Mouse (Mus musculus): ENCODE results near the gene Synrg. TPM values are rescaled to one million over a fixed set of nuclear protein-coding genes. Genes with fewer than 3 reads are reported as not detected.

The Synrg gene
- total RNA-seq, 2 experiments from 2014 or later = 40.4 to 40.6 TPM

DNA sequence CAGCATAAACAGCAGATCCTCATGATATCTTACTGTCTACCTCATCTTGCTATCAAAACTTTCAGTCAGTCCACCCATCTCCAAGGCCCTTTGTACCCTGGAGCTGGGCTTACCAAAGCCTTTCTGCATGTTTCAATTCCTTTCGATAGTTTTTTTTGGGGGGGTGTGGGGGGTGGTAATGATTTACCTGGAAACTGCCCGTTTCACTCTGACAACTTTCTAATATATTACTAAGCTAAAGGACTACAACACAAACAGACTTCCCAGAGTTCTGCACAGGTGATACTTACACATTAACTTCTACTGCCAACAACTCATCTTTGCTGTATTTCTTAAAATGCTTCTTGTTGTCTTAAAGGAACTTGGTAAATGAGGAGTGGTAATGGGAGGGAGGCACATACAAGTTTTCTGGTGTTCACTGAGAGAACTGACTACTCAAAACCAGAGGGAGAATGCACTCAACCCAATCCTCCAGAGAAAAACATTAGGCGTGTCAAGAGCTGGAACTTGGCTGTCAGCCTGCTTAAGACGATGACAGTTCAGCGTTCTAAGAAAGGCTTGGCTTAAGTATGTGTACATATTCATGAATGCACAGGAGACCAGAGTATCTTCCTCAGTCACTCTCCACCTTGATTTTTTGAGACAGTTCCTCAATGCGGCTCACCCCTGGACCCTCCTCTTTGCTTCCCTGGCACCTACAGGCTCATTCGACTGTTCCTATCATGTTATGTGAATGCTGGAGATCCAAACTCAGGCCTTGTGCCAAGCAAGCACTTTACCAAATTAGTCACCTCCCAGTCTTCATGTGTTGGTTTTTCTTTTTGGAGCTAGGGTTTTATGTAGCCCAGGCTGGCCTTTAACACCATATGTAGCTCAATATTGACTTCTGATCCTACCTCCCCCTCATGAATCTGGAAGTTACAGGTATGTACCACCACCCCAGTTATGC lies 109.9 kb downstream of the Synrg start:
- peak; percentile 52 for DNase-seq (ENCODE audit: low spot score)

DNA sequence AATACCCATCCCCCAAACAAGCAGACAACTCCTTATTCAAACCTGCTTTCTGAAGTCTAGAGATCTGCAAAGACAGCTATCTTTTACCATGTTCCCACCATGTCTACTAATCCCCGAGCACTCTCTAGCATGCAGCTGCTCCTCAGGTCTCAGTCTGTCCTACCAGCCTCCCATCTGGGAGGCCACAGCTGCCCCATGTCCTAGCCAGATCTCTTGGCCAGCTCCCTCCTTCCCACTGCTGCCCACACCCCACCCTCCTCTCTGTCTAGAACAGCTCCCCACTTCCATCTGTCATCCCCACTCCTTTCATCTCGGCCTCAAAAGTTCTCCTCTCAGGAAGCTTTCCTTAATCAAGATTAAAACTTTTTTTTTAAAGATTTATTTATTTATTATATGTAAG lies 112.8 kb downstream of the Synrg start:
- DNase-seq (ENCODE audit: low spot score) = no peak

DNA sequence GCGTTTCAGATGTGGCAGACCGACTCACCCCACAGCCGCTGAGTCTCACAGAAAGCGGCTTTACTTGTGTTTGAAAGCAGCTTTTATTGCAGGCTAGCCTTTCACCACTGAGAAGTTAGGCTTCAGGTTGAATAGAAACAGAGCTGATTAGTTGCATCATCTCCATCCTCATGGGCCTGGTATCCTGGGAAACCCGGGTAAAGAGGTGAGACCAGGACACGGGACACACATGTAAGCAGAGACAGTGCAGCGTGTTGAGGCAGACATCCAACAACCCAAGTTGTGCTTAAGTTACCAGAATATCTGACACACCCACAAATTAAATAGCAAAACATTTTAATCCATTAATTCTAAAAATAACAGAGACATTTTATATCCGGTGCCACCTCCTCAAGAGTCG lies 114.4 kb downstream of the Synrg start:
- DNase-seq (ENCODE audit: low spot score) = peak; percentile 52

DNA sequence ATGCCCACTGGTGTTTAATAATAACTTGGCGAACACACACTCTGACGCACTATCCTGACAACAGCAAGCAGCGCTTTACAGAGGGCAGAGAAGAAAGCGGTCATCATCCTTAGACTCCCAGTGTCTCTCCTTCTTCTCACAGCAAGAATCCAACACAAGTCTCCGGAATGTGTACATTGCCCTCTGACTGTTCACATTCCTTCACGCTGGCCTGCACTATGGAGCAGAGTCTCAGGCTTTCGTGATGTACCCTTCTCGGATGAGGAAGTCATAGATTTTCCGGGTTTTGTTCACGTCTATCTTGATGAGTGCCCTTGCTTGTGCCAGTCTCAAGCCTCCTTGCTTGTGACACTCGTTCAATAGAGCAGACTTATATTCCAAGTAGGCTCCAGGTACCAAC lies 115.1 kb downstream of the Synrg start:
- no peak for DNase-seq (ENCODE audit: low spot score)

DNA sequence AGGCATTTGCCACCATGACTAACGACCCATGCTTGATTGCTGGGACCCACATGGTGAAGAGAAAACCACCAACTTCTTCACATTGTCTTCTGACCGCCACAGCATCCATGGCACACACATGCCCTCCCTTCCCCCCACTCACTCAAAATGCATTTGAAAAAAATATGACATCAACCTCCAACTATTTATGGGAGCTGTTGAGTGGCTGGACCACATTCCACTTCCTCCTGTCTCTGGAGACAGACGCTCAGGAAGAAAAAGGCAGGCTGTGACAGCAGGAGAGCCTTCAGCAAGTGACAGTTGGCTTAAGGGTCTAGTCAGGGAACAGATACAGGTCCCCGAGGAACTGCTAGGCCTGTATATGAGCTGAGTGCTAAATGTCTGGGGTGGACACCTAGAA lies 115.7 kb downstream of the Synrg start:
- no peak for DNase-seq (ENCODE audit: low spot score)

DNA sequence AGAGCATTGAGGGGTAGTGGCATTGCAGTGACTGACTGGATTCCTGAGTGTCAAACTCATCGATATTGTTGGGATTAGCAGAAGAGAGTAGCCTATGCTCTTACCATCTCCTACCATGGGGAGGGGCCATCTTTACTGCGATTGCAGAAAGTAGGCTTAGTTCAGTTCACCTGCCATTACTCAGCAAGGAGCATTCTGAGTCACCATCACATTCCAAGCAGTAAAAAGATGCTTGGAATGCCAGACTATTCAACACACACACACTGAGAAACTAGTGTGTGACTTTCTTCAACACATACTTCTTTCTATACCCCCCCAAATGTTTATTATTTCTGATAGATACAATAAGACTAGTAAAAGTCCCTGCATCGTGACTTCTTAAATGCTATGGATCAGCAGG lies 116.1 kb downstream of the Synrg start:
- no peak for DNase-seq (ENCODE audit: low spot score)

DNA sequence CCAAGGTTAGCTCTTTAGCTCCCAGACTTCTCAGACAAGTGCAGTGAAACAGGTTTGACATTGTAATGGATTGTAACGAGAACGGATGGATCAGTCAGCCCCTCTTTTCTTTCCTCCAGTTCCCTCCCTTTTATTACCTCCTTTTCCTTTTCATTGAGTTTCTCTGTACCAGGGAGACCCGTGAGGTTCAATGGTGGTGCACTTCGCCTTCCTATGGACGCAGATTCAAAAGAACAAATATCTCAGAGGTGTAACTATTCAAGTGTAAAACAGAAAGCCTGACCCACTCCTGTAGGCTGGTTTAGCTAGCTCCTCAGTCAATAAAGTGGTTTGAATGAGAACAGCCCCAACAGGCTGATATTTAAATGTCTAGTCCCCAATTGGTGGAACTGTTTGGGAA lies 117.7 kb downstream of the Synrg start:
- no peak for DNase-seq (ENCODE audit: low spot score)

DNA sequence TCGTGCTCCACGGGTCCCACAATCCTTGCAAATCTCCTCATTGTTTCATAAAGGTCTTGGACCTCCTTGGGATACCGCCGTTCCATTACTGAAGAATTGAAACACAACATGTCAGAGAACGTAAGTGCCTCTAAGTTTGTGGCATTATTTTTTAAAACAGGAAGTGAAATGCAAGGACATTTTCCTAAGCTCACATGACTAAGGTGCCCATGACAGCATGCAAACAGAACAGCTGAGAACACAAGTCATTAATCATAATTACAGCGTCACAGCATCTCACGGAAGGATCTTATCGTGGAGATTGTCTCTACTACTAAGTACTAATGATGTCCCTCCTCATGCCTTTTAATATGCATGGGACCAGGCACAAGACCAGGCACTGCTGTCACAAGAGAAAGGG lies 126.3 kb downstream of the Synrg start:
- DNase-seq (ENCODE audit: low spot score) = no peak

Other genes starting within 250 kb of the Synrg start
- under 1 TPM in 1 of 2 experiments, not detected in 1; 0.62 TPM for gene Wfdc21, start 217.5 kb upstream of the Synrg start, total RNA-seq (2021)
- gene Heatr6, start 210.7 kb upstream of the Synrg start, total RNA-seq (2021) = 10 to 100 TPM in 1 of 2 experiments, 1 to 10 TPM in 1; 8.5 to 10.7 TPM
- not detected for gene Hnf1b, start 114.4 kb upstream of the Synrg start, total RNA-seq (2021)
- gene Ddx52, start 22.4 kb upstream of the Synrg start, total RNA-seq (2021) = 10 to 100 TPM in 1 of 2 experiments, 1 to 10 TPM in 1; 9.5 to 10.5 TPM
- gene Dusp14, start 104.8 kb downstream of the Synrg start, total RNA-seq (2021) = 1 to 10 TPM; 6.0 to 7.7 TPM
- gene Tada2a, start 165.2 kb downstream of the Synrg start, total RNA-seq (2021) = 10 to 100 TPM; 11.4 to 12.5 TPM
- gene Acaca, start 165.2 kb downstream of the Synrg start, total RNA-seq (2021) = 10 to 100 TPM; 11.4 to 17.3 TPM
- not detected for gene Gm11437, start 203.0 kb downstream of the Synrg start, total RNA-seq (2021)